Mouse (Mus musculus) layer of hippocampus, postnatal 25 days (tissue): ENCODE measurements around the gene Pcca. TPM values are rescaled to one million over a fixed set of nuclear protein-coding genes. Genes with fewer than 3 reads are reported as not detected.
"Not testable (repeated sequence)": the region's sequence is repeated elsewhere in the genome, so short reads cannot be mapped to it uniquely, and the experiment has no call there.

Experiments used
- DNase-seq, 2 experiments: peaks; one replicate each; pipeline ENCODE4 v3.0.0; 2022; ENCODE audit warnings: mixed read lengths in 2 of 2, low spot score in 1 of 2; ENCODE audit errors: extremely low spot score in 1 of 2
- total RNA-seq, 2 experiments: library from RNA; stranded (reverse); gene quantifications; 2 replicates each; pipeline ENCODE4 v1.2.3; 2021

The Pcca gene
- total RNA-seq, 2 experiments from 2014 or later, result 35.1 to 40.6 TPM

- no peak for DNase-seq
These were observed 23.2 kb downstream of the Pcca start for GRCm38 (mm10) chr14:122557353-122557752.

- not testable (repeated sequence) for DNase-seq
These were observed 26.8 kb downstream of the Pcca start for GRCm38 (mm10) chr14:122560893-122561452.

GRCm38 (mm10) chr14:122570862-122571261 is 36.7 kb downstream of the Pcca start:
- DNase-seq, result no peak

- DNase-seq, result no peak
These were observed 40.1 kb downstream of the Pcca start for GRCm38 (mm10) chr14:122574064-122574751.

DNA sequence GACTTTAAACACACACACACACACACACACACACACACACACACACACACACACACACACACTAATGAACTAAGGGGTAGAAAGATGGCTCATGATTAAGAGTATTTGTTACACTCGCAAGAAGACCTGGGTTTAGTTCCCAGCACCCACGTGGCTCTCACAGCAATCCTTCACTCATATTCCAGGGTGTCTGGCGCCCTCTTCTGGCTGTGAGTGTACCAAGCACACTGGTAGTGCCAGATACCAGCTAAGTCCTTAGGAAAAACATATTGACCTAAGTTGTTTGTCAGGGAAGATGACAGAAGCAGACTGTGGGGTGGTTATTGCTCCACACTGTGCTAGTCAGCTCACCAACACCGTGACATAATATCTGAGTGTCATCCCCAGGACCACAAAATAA is 43.7 kb downstream of the Pcca start:
- no peak for DNase-seq

GRCm38 (mm10) chr14:122582057-122582456 is 47.9 kb downstream of the Pcca start:
- DNase-seq, result no peak

DNA sequence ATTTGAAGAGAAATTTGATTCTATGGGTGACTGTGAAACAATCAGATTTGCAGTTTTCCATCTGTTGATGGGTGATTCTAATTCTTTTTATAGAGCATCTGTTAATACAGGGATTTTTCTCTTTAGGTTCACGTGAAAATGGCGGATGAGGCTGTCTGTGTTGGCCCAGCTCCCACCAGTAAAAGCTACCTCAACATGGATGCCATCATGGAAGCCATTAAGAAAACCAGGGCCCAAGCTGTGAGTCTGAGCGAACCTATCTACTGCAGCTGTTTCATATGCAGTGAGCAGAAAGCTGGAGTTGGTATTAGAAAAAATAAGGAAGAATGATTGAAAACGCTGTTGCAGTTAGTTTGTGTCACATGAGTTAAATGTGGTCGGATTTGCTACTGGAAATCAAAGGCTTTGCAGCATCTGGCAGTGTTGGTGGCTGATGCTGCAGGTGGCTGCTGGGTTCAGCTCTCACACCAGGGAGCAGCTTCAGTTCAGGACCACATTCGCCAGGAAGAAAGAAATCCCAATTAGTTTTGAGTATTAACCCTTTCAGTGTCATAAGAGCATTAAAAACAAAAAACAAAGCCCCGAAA is 48.5 kb downstream of the Pcca start:
- DNase-seq, result no peak

GRCm38 (mm10) chr14:122584087-122584486 is 50.0 kb downstream of the Pcca start:
- not testable (repeated sequence) for DNase-seq

DNA sequence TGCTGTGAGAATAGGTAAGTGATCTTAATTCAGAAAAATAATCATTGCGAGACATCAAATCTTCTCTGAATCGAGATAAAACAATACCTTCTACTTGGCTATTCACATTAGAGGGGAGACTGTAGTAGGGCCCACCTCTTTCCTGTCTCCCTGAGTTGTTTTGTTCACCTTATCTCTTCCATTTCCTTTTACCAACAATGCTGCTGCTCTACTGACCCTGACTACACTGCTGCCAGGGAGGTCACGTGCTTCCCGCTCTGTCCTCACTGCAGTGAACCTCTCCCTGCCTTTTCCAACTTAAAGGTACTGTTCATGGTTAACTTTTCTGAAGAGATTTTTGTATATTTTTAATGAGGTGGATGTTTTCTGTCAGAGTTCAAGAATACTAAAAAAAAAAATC is 52.8 kb downstream of the Pcca start:
- DNase-seq, result no peak

- no peak for DNase-seq
These were observed 63.4 kb downstream of the Pcca start for GRCm38 (mm10) chr14:122597534-122597933.

DNA sequence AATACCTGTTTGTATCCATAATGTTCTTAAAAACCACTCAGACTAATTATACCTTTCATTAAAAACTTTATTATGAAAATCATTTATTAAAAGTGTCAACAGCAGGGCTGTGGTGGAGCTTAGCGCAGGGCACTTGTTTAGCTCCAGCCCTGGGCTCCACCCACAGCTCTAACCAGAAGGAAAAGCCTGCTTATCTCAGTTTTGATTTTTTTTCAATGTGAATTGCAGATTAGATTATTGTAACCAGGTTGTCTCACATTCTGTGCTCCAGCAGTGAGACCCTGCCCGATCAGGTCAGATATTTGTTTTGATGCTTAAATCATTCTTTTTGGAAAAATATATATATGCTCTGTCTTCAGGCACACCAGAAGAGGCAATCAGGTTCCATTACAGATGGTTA is 64.7 kb downstream of the Pcca start:
- no peak for DNase-seq

- DNase-seq, result no peak
These were observed 65.7 kb downstream of the Pcca start for GRCm38 (mm10) chr14:122599839-122600238.

- DNase-seq, result no peak
These were observed 68.6 kb downstream of the Pcca start for GRCm38 (mm10) chr14:122602701-122603100.

DNA sequence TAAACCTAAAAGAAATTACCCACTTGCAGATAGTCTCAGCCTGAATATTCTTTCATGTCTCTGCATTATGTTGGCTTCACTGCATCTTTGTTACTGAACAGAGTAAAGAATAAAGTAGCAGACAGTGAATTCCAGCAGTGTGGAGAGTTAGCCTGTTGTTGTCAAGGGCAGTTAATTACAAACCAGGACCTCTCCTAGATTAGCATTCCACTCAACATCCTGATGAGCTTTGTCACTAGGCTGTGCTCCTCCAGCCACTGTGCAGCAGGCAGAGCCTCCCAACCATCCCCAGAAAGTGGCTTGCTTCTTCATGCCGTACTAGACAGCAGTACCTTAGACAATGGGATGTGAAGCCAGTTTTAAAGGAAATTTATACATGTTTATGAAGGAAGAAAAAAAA is 72.4 kb downstream of the Pcca start:
- DNase-seq, result no peak

- no peak for DNase-seq
These were observed 73.3 kb downstream of the Pcca start for GRCm38 (mm10) chr14:122607456-122607855.

DNA sequence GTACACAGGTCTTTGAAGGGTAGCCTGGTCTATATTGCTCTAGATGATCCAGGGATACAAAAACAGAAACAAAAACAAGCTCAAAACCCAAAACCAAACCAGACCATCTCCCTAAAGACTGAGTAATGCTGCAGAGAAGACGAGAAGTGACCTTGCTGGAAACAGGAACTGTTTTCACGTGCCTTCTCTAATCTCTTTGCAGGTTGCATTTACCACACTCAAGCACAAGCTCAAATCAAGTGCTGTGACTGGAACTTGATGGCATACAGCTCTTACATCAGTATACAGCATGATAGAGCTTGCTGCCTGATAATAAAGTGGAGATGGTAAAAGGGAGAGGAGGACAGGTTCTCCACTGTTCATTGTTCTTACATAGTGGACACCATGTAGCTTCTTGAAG is 74.2 kb downstream of the Pcca start:
- no peak for DNase-seq

DNA sequence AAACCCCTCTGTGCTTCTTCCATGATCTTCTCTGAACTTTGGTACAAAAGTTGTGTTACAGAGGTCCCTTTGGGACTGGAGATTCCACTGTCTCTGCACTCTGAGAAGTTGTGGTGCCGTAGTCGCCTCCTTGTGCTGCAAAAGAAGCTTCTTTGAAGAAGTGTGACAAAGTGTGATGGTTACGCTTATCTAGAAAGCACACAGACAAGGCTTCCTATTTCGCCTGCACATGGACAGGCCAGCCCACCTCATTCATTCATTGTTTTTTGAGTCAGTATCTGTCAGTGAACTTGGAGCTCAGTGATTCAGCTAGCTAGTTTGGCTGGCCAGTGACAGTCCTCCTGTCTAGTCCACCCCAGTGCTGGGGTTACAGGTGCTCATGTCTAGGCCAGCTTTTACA is 76.9 kb downstream of the Pcca start:
- no peak for DNase-seq

DNA sequence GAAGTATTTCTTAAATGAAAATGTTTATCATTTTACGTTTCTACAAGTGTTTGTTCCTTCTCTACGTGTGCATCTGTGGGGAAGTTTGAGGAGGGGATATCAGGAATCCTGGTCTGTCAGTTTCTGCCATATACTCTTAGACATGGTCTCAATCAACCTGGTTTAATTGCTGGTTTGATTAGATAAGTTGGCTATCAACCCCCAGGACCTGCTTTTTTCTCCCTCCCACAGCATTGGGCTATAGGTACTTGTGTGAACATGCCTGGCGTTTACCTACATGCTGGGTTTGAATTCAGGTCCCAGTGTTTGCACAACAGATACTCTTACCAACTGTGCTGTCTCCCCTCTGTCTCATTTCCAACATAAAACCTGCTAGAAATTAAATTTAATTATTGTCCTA is 78.2 kb downstream of the Pcca start:
- DNase-seq, result no peak

GRCm38 (mm10) chr14:122617656-122618055 is 83.5 kb downstream of the Pcca start:
- DNase-seq, result no peak

- no peak for DNase-seq
These were observed 99.3 kb downstream of the Pcca start for GRCm38 (mm10) chr14:122633416-122633815.

DNA sequence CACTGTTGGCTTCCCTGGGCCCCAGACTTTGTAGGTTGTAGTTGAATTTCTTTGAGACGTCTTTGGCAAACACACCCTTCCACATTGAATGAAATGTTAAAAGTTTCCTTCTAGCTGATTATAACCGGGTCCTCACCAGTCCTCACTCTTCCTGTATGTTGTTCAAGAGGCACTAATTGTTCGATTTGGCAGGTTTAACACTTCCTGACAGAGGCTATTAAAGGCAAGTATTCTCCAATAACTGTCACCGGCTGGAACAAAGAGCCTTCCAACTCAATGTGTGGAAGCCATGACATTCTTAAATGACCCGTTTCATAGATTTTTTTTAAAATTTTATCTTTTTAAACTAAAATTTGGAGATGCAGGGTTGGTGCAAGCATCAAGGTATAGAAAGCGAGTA is 102.5 kb downstream of the Pcca start:
- DNase-seq, result no peak
